Mouse (Mus musculus): ENCODE measurements at regions not wholly inside any gene's neighbourhood (a gene's known extent, or its start where the extent isn't known, plus 50 kb on each side); places are given as distances from the start of the nearest gene placed in this dataset.

DNA sequence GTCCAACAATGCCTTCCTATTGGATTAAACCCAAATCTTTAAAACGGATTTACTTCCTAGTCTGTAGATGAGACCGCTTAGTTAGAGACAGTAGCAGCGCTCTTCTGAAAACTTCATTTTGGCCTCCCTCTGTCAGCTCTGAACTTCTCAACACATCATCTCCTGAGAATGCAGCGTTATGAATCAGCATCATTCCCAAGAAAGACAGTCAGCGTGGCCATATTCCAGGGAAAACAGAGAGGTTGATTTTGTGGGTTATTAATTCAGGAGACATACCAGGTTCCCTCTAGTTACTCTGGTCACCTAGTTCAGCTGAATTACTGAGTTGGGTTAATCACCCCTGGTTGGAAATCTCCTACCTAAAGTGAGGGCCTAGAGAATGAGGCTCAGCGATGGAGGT lies 97.9 kb upstream of the Slc34a2 start:
- TF ChIP-seq POLR2A (IDR thresholded peaks at IDR 0.05; ENCODE audit: insufficient read depth, low read depth, low read length) (no peak), EP300 (IDR thresholded peaks at IDR 0.05; ENCODE audit: insufficient read depth, low read depth, low read length) (no peak), CTCF (IDR thresholded peaks at IDR 0.05) (no peak)

Measured in heart, adult 2 months (tissue).